Mouse (Mus musculus) stomach, embryonic 14.5 days (tissue): ENCODE results near the gene Tmem212. TPM values are rescaled to one million over a fixed set of nuclear protein-coding genes. Genes with fewer than 3 reads are reported as not detected.

Source experiments
- ATAC-seq: fragments of 200-750 bp; cut with Nextera tagmentation; 2 replicates; pipeline ENCODE4 v1.8.0; 2017; ENCODE audit warnings: low read depth, moderate TSS enrichment; ENCODE audit not compliant: insufficient number of reproducible peaks, insufficient read depth, low FRiP score
- H3K27ac ChIP-seq: fragments of 300-500 bp; sonication (generic); 2 replicates; pipeline ENCODE4 v1.5.1; 2014; ENCODE audit warnings: mild to moderate bottlenecking, low read length, moderate library complexity, mixed read lengths
- H3K27me3 ChIP-seq: fragments of 300-500 bp; sonication (generic); 2 replicates; pipeline ENCODE4 v1.6.1; 2014; ENCODE audit warnings: low read length, control low read depth, mixed read lengths; ENCODE audit not compliant: control insufficient read depth, insufficient read depth
- H3K36me3 ChIP-seq: fragments of 300-500 bp; sonication (generic); 2 replicates; pipeline ENCODE4 v1.6.1; 2014; ENCODE audit warnings: mild to moderate bottlenecking, control low read depth, low read length, moderate library complexity, mixed read lengths; ENCODE audit not compliant: control insufficient read depth, insufficient read depth
- H3K4me1 ChIP-seq: fragments of 300-500 bp; sonication (generic); 2 replicates; pipeline ENCODE4 v1.6.1; 2014; ENCODE audit warnings: low read length, control low read depth, mixed read lengths; ENCODE audit not compliant: control insufficient read depth, insufficient read depth
- H3K4me2 ChIP-seq: fragments of 300-500 bp; sonication (generic); replicated peaks from 2 replicates; pipeline ENCODE4 v1.6.1; 2014; ENCODE audit warnings: low read depth, low read length, control low read depth
- H3K4me3 ChIP-seq: fragments of 300-500 bp; sonication (generic); 2 replicates; pipeline ENCODE4 v1.5.1; 2014; ENCODE audit warnings: low read depth, low read length, control low read depth
- H3K9ac ChIP-seq: fragments of 300-500 bp; sonication (generic); replicated peaks from 2 replicates; pipeline ENCODE4 v1.6.1; 2014; ENCODE audit warnings: low read depth, mild to moderate bottlenecking, control low read depth, low read length, moderate library complexity, mixed read lengths
- H3K9me3 ChIP-seq: fragments of 300-500 bp; sonication (generic); 2 replicates; pipeline ENCODE4 v1.6.1; 2016; ENCODE audit warnings: low read depth, low read length, control low read depth; ENCODE audit not compliant: control insufficient read depth
- WGBS: fragments of 180-500 bp; shearing (Covaris S2); extraction: QIAGEN DNeasy Blood & Tissue Kit; methylation state at CpG from one replicate; pipeline ENCODE4 v1.1.7; 2014; 5-methylcytosine and 5-hydroxymethylcytosine counted together
- polyA plus RNA-seq: library from polyadenylated mRNA; unstranded; fragments of >200 nt; fragmentation: Nextera tagmentation; extraction: Ambion mirVana; gene quantifications from 2 replicates; pipeline ENCODE4 v1.2.1, GENCODE M21; 2014

The Tmem212 gene
- polyA plus RNA-seq, 1 experiment from 2014 or later, result not detected

DNA sequence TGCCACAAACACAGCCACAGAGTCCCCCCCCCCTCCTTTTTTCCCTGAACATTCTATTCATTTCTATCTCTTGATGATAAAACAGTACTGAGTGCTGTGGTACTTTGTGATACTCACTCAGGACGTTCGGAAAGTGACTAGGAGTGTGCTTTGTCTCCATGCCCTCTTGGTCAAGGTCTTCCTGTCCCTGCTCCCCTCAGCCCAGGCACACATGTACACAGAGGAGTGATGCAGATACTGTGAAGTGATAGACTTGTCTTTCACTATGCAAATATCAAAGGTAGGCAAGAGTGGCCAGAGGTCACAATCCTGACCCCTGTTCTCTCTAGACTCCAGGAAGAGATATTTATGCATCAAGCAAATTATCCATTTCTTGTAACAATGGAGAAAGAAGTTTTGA, 11.1 kb upstream of the Tmem212 start:
- Histone ChIP-seq H3K9ac (no peak overlapping the region), H3K4me1 (no peaks in the 10 kb centered on the region), H3K27me3 (no peaks in the 10 kb centered on the region), H3K27ac (no peak overlapping the region), H3K9me3 (no peaks in the 10 kb centered on the region), H3K4me2 (no peak overlapping the region), H3K36me3 (no peaks in the 10 kb centered on the region), H3K4me3 (no peak overlapping the region)
- 55% methylated on average over 2 of the region's 2 CpGs for WGBS
- no peak for ATAC-seq

DNA sequence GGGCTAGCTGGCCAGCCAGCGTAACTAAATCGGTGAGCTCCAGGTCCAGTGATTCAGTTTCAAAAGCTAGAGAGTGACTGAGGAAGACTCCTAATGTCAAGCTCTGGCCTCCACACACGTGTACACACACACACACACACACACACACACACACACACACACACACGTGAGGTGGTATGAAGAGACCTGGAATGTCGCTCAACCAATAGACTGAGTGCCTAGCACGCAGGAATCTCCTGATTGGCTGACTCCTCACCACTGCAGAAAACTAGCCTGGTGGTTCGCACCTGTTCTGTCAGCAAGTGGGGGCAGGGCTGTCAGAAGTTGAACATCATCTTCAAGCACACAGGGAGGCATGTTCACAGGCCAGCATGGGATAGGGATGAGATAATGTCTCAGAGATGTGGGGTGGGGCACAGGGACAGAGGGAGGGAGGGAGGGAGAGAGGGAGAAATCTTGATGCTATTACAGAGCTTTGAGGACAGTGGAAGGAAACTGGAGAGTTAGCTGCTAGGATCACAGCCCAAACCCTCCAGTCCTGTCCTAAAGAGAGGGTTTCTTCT, 10.6 kb upstream of the Tmem212 start:
- Histone ChIP-seq H3K9ac (no peak overlapping the region), H3K9me3 (no peaks in the 10 kb centered on the region; the same call in 1 of the 2 replicates), H3K27me3 (no peaks in the 10 kb centered on the region), H3K4me2 (no peak overlapping the region), H3K27ac (no peak overlapping the region), H3K4me1 (no peaks in the 10 kb centered on the region), H3K36me3 (no peaks in the 10 kb centered on the region), H3K4me3 (no peak overlapping the region)
- no peak for ATAC-seq
- 76% methylated on average over 7 of the region's 7 CpGs for WGBS

DNA sequence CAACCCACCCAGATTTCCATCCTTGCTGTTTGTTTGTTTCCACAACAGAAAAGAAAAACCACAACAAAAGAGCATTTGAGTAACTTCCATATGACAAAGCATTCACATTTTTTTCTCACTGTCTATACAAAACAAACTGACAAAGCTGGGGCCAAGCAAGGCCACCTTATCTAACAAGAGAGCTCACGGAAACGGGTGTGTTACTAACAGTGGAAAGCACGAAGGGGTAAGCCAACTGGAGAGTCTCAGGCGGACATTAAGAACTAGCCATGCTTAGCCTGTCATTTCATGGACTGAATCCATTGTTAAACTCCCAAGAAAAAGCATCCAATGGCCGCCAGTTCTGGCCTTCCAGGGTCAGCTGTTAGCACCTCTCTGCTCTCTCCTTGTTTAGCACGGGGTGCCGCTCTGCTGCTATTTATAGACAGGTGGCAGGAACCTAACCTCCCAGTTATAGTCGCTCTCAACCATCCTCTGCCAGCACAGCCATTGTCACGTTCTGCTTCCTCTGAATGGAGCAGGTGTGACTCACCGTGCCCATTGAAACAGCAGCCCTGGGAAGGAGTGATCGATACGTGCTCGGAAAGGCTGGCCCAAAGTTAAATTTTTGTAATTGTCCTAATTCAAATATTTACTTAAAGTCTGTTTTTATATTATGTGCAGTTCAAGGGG, 8.6 kb upstream of the Tmem212 start:
- 37% methylated on average over 13 of the region's 13 CpGs for WGBS
- Histone ChIP-seq H3K27me3 (no peaks in the 10 kb centered on the region), H3K4me2 (no peak overlapping the region), H3K9ac (no peak overlapping the region), H3K36me3 (no peaks in the 10 kb centered on the region), H3K4me1 (0 out of 2 replicates have a peak, but pooled peaks cover under 1% of the 10 kb centered on the region), H3K27ac (no peak overlapping the region), H3K9me3 (no peaks in the 10 kb centered on the region; the same call in 1 of the 2 replicates), H3K4me3 (no peak overlapping the region)
- peak; percentile 66; the same call in 1 of the 2 replicates for ATAC-seq

DNA sequence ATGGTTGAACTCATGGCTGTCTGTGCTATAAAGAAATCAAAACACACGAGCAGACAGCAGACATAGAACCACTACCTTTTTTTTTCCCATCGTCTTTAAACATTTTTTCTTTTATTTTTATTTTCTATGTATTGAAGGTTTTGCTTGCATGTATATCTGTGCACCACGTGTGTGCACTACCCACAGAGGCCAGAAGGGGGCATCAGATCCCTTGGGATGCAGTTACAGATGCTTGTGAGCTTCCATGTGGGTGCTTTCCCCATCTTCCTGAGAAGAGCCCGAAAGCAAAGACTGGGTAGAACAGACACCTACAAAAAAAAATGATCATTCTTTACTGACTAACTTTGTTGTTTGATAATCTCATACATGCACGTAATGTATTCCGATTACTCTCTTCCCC, 5.7 kb upstream of the Tmem212 start:
- WGBS, result 92% methylated on average over 6 of the region's 6 CpGs
- Histone ChIP-seq H3K27me3 (no peaks in the 10 kb centered on the region), H3K9ac (no peak overlapping the region), H3K4me1 (peaks cover 13% of the 10 kb centered on the region; the same call in 1 of the 2 replicates), H3K4me2 (no peak overlapping the region), H3K27ac (no peak overlapping the region), H3K36me3 (no peaks in the 10 kb centered on the region), H3K9me3 (no peaks in the 10 kb centered on the region; the same call in 1 of the 2 replicates), H3K4me3 (no peak overlapping the region)
- ATAC-seq, result no peak

DNA sequence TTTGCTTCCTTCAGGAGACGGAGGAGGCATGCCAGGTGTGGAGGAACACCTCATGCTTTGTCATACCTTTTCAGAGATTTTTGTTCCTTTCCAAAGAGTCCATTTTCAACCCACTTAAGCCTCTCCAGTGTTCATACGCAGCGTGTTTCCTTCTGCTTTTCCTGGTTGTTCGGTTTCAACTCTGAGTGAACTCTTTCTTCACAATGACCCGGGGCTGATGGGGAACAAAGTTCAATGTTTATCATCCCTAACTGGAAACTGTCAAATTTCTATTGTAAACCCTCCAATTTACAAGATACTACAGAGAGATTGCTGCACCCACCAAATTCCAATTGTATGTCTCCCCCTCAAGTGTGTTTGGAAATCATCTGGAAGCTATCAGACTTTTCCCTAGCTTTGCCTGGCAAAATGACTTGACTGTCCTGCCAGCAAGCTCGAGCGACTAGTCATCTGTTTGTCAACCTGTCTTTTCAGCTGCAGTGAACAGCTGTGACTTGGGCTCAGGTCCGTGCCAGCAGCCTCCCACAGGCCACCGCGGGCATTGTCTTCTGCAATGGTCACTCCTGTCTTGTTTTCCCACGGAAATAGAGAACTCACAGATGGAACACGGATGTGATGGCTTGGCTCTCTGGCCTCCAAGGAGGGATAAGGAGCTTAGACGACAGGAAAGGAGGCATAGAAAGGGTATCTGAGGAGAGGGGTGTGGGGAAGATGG, 3.0 kb upstream of the Tmem212 start:
- no peaks in the 10 kb centered on the region for H3K36me3 ChIP-seq
- no peak overlapping the region for H3K4me2 ChIP-seq
- no peaks in the 10 kb centered on the region; the same call in 1 of the 2 replicates for H3K9me3 ChIP-seq
- WGBS, result 42% methylated on average over 13 of the region's 13 CpGs
- H3K4me1 ChIP-seq, result peaks cover 13% of the 10 kb centered on the region; the same call in 1 of the 2 replicates
- no peak overlapping the region for H3K4me3 ChIP-seq
- no peak overlapping the region for H3K9ac ChIP-seq
- peak overlapping the region; percentile 27; the same call in 1 of the 2 replicates for H3K27ac ChIP-seq
- no peaks in the 10 kb centered on the region for H3K27me3 ChIP-seq
- ATAC-seq, result peak; percentile 24; the same call in 1 of the 2 replicates

DNA sequence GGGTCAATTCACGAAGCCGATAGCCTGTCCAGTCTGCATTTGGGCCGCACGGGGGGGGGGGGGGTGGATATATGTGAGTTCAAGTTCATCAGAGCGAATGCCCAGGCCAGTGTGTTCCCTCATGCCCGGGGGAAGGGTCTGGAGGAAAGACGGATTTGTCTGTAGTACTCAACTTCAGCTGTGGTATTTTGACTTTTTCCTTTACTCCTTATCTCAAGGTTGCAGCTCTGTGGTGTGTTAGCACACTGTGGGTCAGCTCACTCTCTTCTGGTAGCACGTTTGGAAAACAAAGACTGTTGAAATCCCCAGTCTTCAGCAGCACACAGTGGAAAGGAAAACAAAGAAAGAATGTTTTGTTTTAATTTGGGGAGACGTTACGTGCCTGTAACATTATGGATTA, 2.0 kb upstream of the Tmem212 start:
- Histone ChIP-seq H3K27ac (no peak overlapping the region), H3K4me2 (no peak overlapping the region), H3K9me3 (no peaks in the 10 kb centered on the region; the same call in 1 of the 2 replicates), H3K9ac (no peak overlapping the region), H3K36me3 (no peaks in the 10 kb centered on the region), H3K4me3 (no peak overlapping the region), H3K4me1 (peaks cover 13% of the 10 kb centered on the region; the same call in 1 of the 2 replicates), H3K27me3 (no peaks in the 10 kb centered on the region)
- no peak for ATAC-seq
- WGBS, result 64% methylated on average over 10 of the region's 10 CpGs

DNA sequence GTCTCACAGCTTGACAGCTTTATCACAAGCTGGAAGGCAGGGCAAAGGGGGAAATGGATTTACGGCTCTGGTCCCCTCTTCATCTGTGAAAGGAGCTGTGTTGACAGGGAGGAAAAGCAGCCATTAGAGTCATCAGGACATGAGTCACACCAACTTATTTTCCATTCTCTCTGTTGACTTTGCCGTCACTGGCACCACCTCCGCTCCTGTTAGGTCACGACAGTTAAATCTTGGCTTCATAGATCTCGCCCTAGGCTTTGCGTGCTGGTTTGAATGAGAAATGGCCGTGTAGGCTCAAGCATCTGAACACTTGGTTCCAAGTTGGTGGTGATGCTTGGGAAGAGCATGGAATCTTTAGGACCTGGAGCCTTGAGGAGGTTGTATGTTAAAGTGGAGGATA, 9.6 kb downstream of the Tmem212 start:
- no peaks in the 10 kb centered on the region for H3K4me1 ChIP-seq
- H3K4me3 ChIP-seq, result no peak overlapping the region
- H3K4me2 ChIP-seq, result no peak overlapping the region
- 41% methylated on average over 7 of the region's 7 CpGs for WGBS
- H3K9ac ChIP-seq, result no peak overlapping the region
- no peak for ATAC-seq
- no peaks in the 10 kb centered on the region for H3K36me3 ChIP-seq
- H3K27ac ChIP-seq, result no peak overlapping the region
- H3K27me3 ChIP-seq, result no peaks in the 10 kb centered on the region
- no peaks in the 10 kb centered on the region for H3K9me3 ChIP-seq

DNA sequence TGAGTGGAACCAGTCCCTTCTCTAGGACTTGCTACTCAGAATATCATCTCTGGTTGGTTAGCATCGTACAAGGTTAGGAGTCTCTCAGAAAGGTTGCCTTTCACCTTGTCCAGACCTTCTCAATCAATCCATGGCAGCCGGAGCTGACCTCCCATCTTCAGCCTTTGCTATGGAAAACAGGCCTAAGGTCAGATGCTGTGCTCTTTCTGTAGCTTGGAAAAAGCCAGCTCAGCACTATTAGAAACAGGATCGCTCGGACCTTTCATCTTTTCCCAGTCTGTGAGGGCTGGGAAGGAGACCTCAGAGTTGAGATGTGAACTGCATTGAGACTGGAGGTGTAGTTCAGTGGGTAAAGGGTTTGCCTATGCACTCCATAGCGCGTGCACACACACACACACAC, 10.6 kb downstream of the Tmem212 start:
- Histone ChIP-seq H3K4me3 (no peak overlapping the region), H3K27ac (no peak overlapping the region), H3K9me3 (no peaks in the 10 kb centered on the region), H3K4me2 (no peak overlapping the region), H3K9ac (no peak overlapping the region), H3K4me1 (no peaks in the 10 kb centered on the region), H3K27me3 (no peaks in the 10 kb centered on the region), H3K36me3 (no peaks in the 10 kb centered on the region)
- ATAC-seq, result no peak
- 85% methylated on average over 6 of the region's 6 CpGs for WGBS
